ENCODE assay signal across 12 mouse cellular contexts in genomic region chr13:55527834-55528772, GRCm38 (mm10). TPM values are rescaled to one million over a fixed set of nuclear protein-coding genes. Genes with fewer than 3 reads are reported as not detected.
DNase-seq lines count a peak whose midpoint lies in the region; ATAC-seq and TF ChIP-seq lines count a peak whose summit lies in the region.
"Had no signal": no experiment of that assay in that cellular context is flagged by ENCODE, and none has a peak within 500 bp of the region (broad histone marks: within the 10 kb centered on the region; RNA-seq: fewer than 3 reads in every experiment).

No protein-coding gene starts in this region.

- peak; percentile 96 for DNase-seq in heart, adult 11 months
- peak; percentile 57 to 58 for DNase-seq in B cell, adult 2 months
- no peak for DNase-seq in limb, embryonic 14.5 days (ENCODE audit: low spot score)
- no peak for DNase-seq in cerebellum, adult 11 months
- no peak for DNase-seq in urinary bladder, adult 18-20 months (ENCODE audit: low spot score in 2 of 2)
- no peak for DNase-seq in T-cell, adult 2 months (ENCODE audit: low spot score)
- DNase-seq: kidney, adult 11 months had no signal

- 0 out of 2 replicates have a peak, but pooled peaks cover 3% of the 10 kb centered on the region for H3K27me3 ChIP-seq in heart, embryonic 12.5 days (replicated peaks)
- no peaks in the 10 kb centered on the region for H3K27me3 ChIP-seq in limb, embryonic 14.5 days (ENCODE audit: control insufficient read depth, insufficient read depth, low read length)
- no peaks in the 10 kb centered on the region for H3K27me3 ChIP-seq in megakaryocyte, embryonic 14.5 days (replicated peaks)
- H3K27me3 ChIP-seq: embryonic facial prominence, embryonic 12.5 days; neural tube, embryonic 13.5 days had no signal

- ATAC-seq in heart, embryonic 12.5 days (ENCODE audit: insufficient number of reproducible peaks, low FRiP score): no peak
- ATAC-seq in limb, embryonic 14.5 days (ENCODE audit: low FRiP score, low read depth): no peak
- ATAC-seq: forebrain, embryonic 14.5 days had no signal

- no peak overlapping the region for H3K9ac ChIP-seq in heart, embryonic 12.5 days
- no peak overlapping the region for H3K9ac ChIP-seq in limb, embryonic 14.5 days (ENCODE audit: low read depth, low read length, severe bottlenecking)
- H3K9ac ChIP-seq: embryonic facial prominence, embryonic 12.5 days; neural tube, embryonic 13.5 days had no signal

- H3K27ac ChIP-seq in heart, embryonic 12.5 days (ENCODE audit: poor library complexity, severe bottlenecking): no peak overlapping the region
- 0 out of 2 replicates have a peak overlapping the region, but pooled peaks have one; percentile 9 for H3K27ac ChIP-seq in limb, embryonic 14.5 days (replicated peaks; ENCODE audit: low read depth, low read length)
- H3K27ac ChIP-seq: embryonic facial prominence, embryonic 12.5 days; neural tube, embryonic 13.5 days had no signal

- H3K36me3 ChIP-seq in heart, embryonic 12.5 days: peaks cover 39% of the 10 kb centered on the region
- peaks cover 37% of the 10 kb centered on the region for H3K36me3 ChIP-seq in limb, embryonic 14.5 days (ENCODE audit: control insufficient read depth, insufficient read depth, low read length)
- peaks cover 75% of the 10 kb centered on the region for H3K36me3 ChIP-seq in megakaryocyte, embryonic 14.5 days (replicated peaks; ENCODE audit: low read length)

- TF ChIP-seq POLR2A in limb, embryonic 14.5 days (IDR thresholded peaks at IDR 0.05; ENCODE audit: borderline replicate concordance, extremely low read depth, insufficient read depth, insufficient read length): no peak

- 67% methylated on average over 18 of the region's 18 CpGs for WGBS in heart, embryonic 12.5 days
- 79% methylated on average over 18 of the region's 18 CpGs for WGBS in limb, embryonic 14.5 days

- H3K4me2 ChIP-seq in heart, embryonic 12.5 days: no peak overlapping the region
- H3K4me2 ChIP-seq in limb, embryonic 14.5 days (replicated peaks; ENCODE audit: low read depth, low read length, severe bottlenecking): no peak overlapping the region
- H3K4me2 ChIP-seq: embryonic facial prominence, embryonic 12.5 days; neural tube, embryonic 13.5 days had no signal

- peaks cover 6% of the 10 kb centered on the region; the same call in 1 of the 2 replicates for H3K4me1 ChIP-seq in heart, embryonic 12.5 days (replicated peaks)
- no peaks in the 10 kb centered on the region for H3K4me1 ChIP-seq in limb, embryonic 14.5 days (ENCODE audit: control insufficient read depth, insufficient read depth, low read length)
- peaks cover 83% of the 10 kb centered on the region for H3K4me1 ChIP-seq in megakaryocyte, embryonic 14.5 days
- H3K4me1 ChIP-seq: embryonic facial prominence, embryonic 12.5 days; neural tube, embryonic 13.5 days had no signal

- no peak overlapping the region for H3K4me3 ChIP-seq in heart, embryonic 12.5 days
- H3K4me3 ChIP-seq in limb, embryonic 14.5 days (replicated peaks; ENCODE audit: low read length): no peak overlapping the region
- peak overlapping the region; percentile 86 for H3K4me3 ChIP-seq in megakaryocyte, embryonic 14.5 days (replicated peaks)
- H3K4me3 ChIP-seq: embryonic facial prominence, embryonic 12.5 days; neural tube, embryonic 13.5 days had no signal

- no peaks in the 10 kb centered on the region for H3K9me3 ChIP-seq in heart, embryonic 12.5 days (replicated peaks)
- H3K9me3 ChIP-seq in limb, embryonic 14.5 days (ENCODE audit: control insufficient read depth, low read length): no peaks in the 10 kb centered on the region
- no peaks in the 10 kb centered on the region for H3K9me3 ChIP-seq in megakaryocyte, embryonic 14.5 days
- H3K9me3 ChIP-seq: embryonic facial prominence, embryonic 12.5 days; neural tube, embryonic 13.5 days had no signal

RNA-seq across cellular contexts. Expression of gene Dok3, which starts 1.0 kb away (rescaled TPM):
- 1.4 and 1.7 TPM in 2 replicates for polyA plus RNA-seq in heart, embryonic 12.5 days (2016; fragmentation: Nextera tagmentation; extraction: Ambion mirVana)
- 9.1 and 9.8 TPM in 2 replicates for polyA plus RNA-seq in limb, embryonic 14.5 days (2012; rRNA removed)
- polyA plus RNA-seq in limb, embryonic 14.5 days (2014; fragmentation: Nextera tagmentation; extraction: Ambion mirVana): 2.4 and 4.4 TPM in 2 replicates
- polyA plus RNA-seq in megakaryocyte, embryonic 14.5 days (2012; ENCODE audit: insufficient read depth, low replicate concordance): 35.5 and 98.6 TPM in 2 replicates

RNA-seq across cellular contexts. Expression of gene Ddx41, which starts 8.4 kb away (rescaled TPM):
- 30.8 and 34.8 TPM in 2 replicates for polyA plus RNA-seq in heart, embryonic 12.5 days (2016; fragmentation: Nextera tagmentation; extraction: Ambion mirVana)
- polyA plus RNA-seq in limb, embryonic 14.5 days (2012; rRNA removed): 89.3 and 92.6 TPM in 2 replicates
- polyA plus RNA-seq in limb, embryonic 14.5 days (2014; fragmentation: Nextera tagmentation; extraction: Ambion mirVana): 59.9 and 61.6 TPM in 2 replicates
- 49.7 and 52.6 TPM in 2 replicates for polyA plus RNA-seq in megakaryocyte, embryonic 14.5 days (2012; ENCODE audit: insufficient read depth, low replicate concordance)

RNA-seq across cellular contexts. Expression of gene Pdlim7, which starts 14.6 kb away (rescaled TPM):
- 427 and 428 TPM in 2 replicates for polyA plus RNA-seq in heart, embryonic 12.5 days (2016; fragmentation: Nextera tagmentation; extraction: Ambion mirVana)
- 137 and 192 TPM in 2 replicates for polyA plus RNA-seq in limb, embryonic 14.5 days (2012; rRNA removed)
- polyA plus RNA-seq in limb, embryonic 14.5 days (2014; fragmentation: Nextera tagmentation; extraction: Ambion mirVana): 148 and 162 TPM in 2 replicates
- 681 and 731 TPM in 2 replicates for polyA plus RNA-seq in megakaryocyte, embryonic 14.5 days (2012; ENCODE audit: insufficient read depth, low replicate concordance)

RNA-seq across cellular contexts. Expression of gene Dbn1, which starts 40.2 kb away (rescaled TPM):
- 101 TPM in 2 replicates for polyA plus RNA-seq in heart, embryonic 12.5 days (2016; fragmentation: Nextera tagmentation; extraction: Ambion mirVana)
- 266 and 303 TPM in 2 replicates for polyA plus RNA-seq in limb, embryonic 14.5 days (2012; rRNA removed)
- 153 and 178 TPM in 2 replicates for polyA plus RNA-seq in limb, embryonic 14.5 days (2014; fragmentation: Nextera tagmentation; extraction: Ambion mirVana)
- polyA plus RNA-seq in megakaryocyte, embryonic 14.5 days (2012; ENCODE audit: insufficient read depth, low replicate concordance): 1.8 and 5.0 TPM in 2 replicates

RNA-seq across cellular contexts. Expression of gene Fam193b, which starts 42.8 kb away (rescaled TPM):
- polyA plus RNA-seq in heart, embryonic 12.5 days (2016; fragmentation: Nextera tagmentation; extraction: Ambion mirVana): 24.3 and 24.4 TPM in 2 replicates
- polyA plus RNA-seq in limb, embryonic 14.5 days (2012; rRNA removed): 140 and 159 TPM in 2 replicates
- 35.9 and 40.7 TPM in 2 replicates for polyA plus RNA-seq in limb, embryonic 14.5 days (2014; fragmentation: Nextera tagmentation; extraction: Ambion mirVana)
- polyA plus RNA-seq in megakaryocyte, embryonic 14.5 days (2012; ENCODE audit: insufficient read depth, low replicate concordance): 64.4 and 77.7 TPM in 2 replicates

Comparison
In these comparisons a context has a peak if more than half of its experiments do, and no peak if none do; other contexts are left out.
1. DNase-seq: peak in heart, adult 11 months (single experiment) and B cell, adult 2 months (2 of 2); none in limb, embryonic 14.5 days (single experiment), cerebellum, adult 11 months (single experiment), urinary bladder, adult 18-20 months (0 of 2) and T-cell, adult 2 months (single experiment).